Mouse (Mus musculus) myocyte (in vitro differentiated cells): ENCODE data around the gene Fut1.

ENCODE experiments used
- CEBPB ChIP-seq: IDR thresholded peaks from 2 replicates; pipeline ENCODE4 v1.6.1; 2011; ENCODE audit warnings: mild to moderate bottlenecking, moderate library complexity; ENCODE audit not compliant: poor library complexity, insufficient read depth, severe bottlenecking
- E2F4 ChIP-seq: IDR thresholded peaks from one replicate; pipeline ENCODE4 v1.6.1; 2011; ENCODE audit warnings: mild to moderate bottlenecking, control low read depth, moderate library complexity; ENCODE audit not compliant: insufficient read depth
- MAX ChIP-seq: IDR thresholded peaks from one replicate; pipeline ENCODE4 v1.6.1; 2011; ENCODE audit warnings: low read depth, mild to moderate bottlenecking, control low read depth
- MYOD1 ChIP-seq, 3 experiments: IDR thresholded peaks; one replicate each; pipeline ENCODE4 v1.6.1; 2011; ENCODE audit warnings: control low read depth in 2 of 3, low read depth in 2 of 3, mild to moderate bottlenecking in 2 of 3, moderate library complexity in 1 of 3; ENCODE audit not compliant: insufficient read length in 2 of 3, control insufficient read depth in 1 of 3
- MYOG ChIP-seq, 3 experiments: IDR thresholded peaks; one replicate each; pipeline ENCODE4 v1.6.1; 2011; ENCODE audit warnings: control low read depth in 2 of 3, low read depth in 2 of 3, mild to moderate bottlenecking in 2 of 3; ENCODE audit not compliant: insufficient read length in 2 of 3, control insufficient read depth in 1 of 3, insufficient read depth in 1 of 3
- POLR2A ChIP-seq: IDR thresholded peaks from one replicate; pipeline ENCODE4 v1.6.1; 2011; ENCODE audit warnings: low read depth, mild to moderate bottlenecking, control low read depth, moderate library complexity; ENCODE audit not compliant: insufficient read length
- POLR2AphosphoS2 ChIP-seq: IDR thresholded peaks from one replicate; pipeline ENCODE4 v1.6.1; 2011; ENCODE audit warnings: low read depth, control low read depth; ENCODE audit not compliant: insufficient read length
- REST ChIP-seq: IDR thresholded peaks from one replicate; pipeline ENCODE4 v1.6.1; 2011; ENCODE audit warnings: mild to moderate bottlenecking, control low read depth, moderate library complexity; ENCODE audit not compliant: insufficient read depth, insufficient read length
- SRF ChIP-seq: IDR thresholded peaks from one replicate; pipeline ENCODE4 v1.6.1; 2011; ENCODE audit warnings: low read depth; ENCODE audit not compliant: control insufficient read depth, insufficient read length
- TCF12 ChIP-seq: IDR thresholded peaks from one replicate; pipeline ENCODE4 v1.6.1; 2011; ENCODE audit warnings: mild to moderate bottlenecking, control low read depth; ENCODE audit not compliant: poor library complexity, insufficient read depth, severe bottlenecking
- TCF3 ChIP-seq: IDR thresholded peaks from one replicate; pipeline ENCODE4 v1.6.1; 2011; ENCODE audit warnings: low read depth, control low read depth; ENCODE audit not compliant: insufficient read length
- USF1 ChIP-seq: IDR thresholded peaks from one replicate; pipeline ENCODE4 v1.6.1; 2011; ENCODE audit warnings: low read depth, mild to moderate bottlenecking, control low read depth, moderate library complexity

GRCm38 (mm10) chr7:45644872-45645590 lies 27.9 kb downstream of the Fut1 start:
- TF ChIP-seq MYOD1 (IDR thresholded peaks at IDR 0.05; ENCODE audit: control insufficient read depth in 1 of 3, insufficient read length in 2 of 3, low read depth in 2 of 3) (no peak), POLR2AphosphoS2 (no peak), POLR2A (no peak), USF1 (no peak), TCF3 (no peak), MAX (no peak), MYOG (IDR thresholded peaks at IDR 0.05; ENCODE audit: control insufficient read depth in 1 of 3, insufficient read depth in 1 of 3, insufficient read length in 2 of 3, low read depth in 2 of 3) (no peak), TCF12 (no peak), CEBPB (no peak), SRF (no peak), E2F4 (no peak), REST (no peak)
